Mouse (Mus musculus) urinary bladder, postnatal 10 days (tissue): Measurements from ENCODE around the gene Gm10217.

Experiments
- DNase-seq: peaks from one replicate; pipeline ENCODE4 v3.0.0; 2022; ENCODE audit warnings: low spot score

Gene Gm10217

GRCm38 (mm10) chr8:9863951-9864350, at the start of gene Gm10217:
TSS of gene Gm10217 (plus strand) at chr8:9864251.
- no peak for DNase-seq

- DNase-seq, result no peak
These were observed 39.3 kb upstream of the Gm10217 start for GRCm38 (mm10) chr8:9824770-9825169.

DNA sequence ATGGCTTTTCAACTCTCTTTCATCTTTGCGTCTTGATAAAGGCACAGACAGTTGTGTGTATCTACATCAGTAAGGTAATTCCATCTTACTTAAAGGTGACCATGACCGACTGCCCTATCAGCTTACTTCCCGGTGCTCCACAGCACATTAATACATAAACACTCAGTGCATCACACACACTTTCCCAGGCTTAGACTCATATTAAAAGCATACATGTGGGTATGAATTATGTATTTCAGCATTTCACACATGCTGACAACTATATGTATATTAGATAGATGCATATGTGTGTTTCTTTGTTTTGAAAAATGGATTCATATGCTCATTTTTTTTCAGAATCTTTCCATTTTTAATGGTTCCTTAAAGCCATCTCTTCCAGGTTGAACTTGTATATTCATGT, 23.8 kb upstream of the Gm10217 start:
- no peak for DNase-seq

DNA sequence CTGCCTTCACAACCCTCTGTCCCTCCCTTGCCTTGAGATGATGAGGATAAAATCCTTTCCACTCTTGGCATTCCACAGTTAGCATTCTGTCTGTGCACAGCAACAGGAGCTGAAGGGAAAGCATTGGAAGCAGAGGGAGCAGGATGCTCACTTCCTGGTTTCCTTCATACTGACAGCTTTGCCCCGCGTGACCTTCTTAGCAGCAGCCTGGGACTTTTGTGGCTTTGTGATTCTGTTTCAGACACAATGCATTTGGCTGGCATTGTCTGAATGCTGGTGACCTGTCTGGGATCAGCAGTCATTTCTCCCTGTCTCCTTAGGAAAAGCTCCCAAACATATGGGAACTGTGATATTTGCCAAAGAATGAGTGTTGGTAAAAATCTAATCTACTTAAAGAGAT, 4.8 kb upstream of the Gm10217 start:
- no peak for DNase-seq

DNA sequence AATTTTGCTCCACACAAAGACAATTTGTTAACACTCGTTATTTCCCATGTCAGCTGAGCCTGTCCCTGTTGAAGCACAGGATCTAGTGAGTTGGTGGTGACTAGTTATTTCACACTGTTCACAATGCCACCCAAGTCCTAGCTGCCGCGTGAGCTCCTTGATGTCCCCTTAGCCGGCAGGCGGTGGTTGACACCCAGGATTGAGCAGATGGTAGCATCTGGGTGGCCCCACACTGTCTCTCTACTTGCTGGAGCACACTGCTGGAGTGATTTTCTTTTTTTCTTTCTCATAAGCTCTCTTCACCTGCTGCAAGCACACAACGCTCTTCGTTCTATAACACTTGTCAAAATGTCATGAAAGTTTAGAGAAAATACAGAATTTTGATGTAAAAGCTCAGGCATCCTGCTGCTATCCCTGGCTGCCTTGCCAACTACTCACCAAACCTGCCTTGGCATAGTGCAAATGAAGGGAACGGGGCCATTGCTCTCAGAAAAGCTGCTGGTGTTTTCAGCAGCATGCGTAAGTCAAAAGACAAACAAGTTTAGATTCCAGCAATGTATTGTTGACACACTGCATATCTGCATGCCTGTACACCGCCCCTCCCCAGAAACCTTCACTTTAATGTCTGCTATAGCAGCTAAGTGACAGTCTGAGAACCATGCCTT, 3.4 kb upstream of the Gm10217 start:
- DNase-seq, result no peak

- DNase-seq, result no peak
These were observed 1.1 kb downstream of the Gm10217 start for GRCm38 (mm10) chr8:9865150-9865549.

DNA sequence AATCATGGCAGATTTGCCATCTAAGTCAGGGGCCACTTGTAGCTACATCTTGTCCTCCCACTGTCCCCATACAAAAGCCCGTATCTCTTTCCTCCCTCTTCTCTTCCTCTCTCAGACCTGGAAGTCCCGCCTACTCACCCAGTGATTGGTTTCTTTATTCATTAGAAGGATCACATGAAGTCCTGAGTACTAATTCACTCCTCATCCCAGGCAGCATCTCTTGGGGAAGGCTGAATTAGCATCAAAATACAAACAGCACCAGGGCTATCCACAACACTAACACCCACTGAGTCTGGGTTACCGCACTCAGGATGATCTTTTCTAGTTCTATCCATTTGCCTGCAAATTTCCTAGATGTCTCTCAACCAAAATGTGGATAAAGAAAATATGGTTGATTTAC, 4.0 kb downstream of the Gm10217 start:
- DNase-seq, result no peak

- DNase-seq, result no peak
These were observed 12.2 kb downstream of the Gm10217 start for GRCm38 (mm10) chr8:9876241-9876640.

DNA sequence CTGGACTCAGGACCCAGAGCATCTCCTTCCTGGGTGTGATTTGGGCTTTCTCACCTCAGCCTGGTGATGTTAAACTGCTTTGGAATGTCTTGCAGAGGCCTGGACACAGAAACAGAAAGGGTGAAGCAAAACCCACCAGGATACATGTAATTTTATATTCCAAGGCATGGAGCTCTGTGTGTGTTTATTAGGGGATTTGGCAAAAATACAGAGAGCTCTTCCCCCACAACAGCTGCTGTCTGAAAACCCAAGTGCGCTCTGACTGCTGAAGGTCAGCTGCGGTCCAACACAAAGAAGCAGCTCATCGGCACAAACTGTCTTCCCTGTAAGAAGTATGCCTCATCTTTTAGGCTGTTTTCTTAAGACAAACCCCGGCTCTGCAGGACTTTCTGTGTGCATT, 15.9 kb downstream of the Gm10217 start:
- DNase-seq, result no peak

- DNase-seq, result no peak
These were observed 22.7 kb downstream of the Gm10217 start for GRCm38 (mm10) chr8:9886714-9887113.

GRCm38 (mm10) chr8:9899199-9899598, 35.1 kb downstream of the Gm10217 start:
- DNase-seq, result no peak

GRCm38 (mm10) chr8:9899673-9900072, 35.6 kb downstream of the Gm10217 start:
- no peak for DNase-seq
